Mouse (Mus musculus): ENCODE measurements around the gene Nek3. TPM values are rescaled to one million over a fixed set of nuclear protein-coding genes. Genes with fewer than 3 reads are reported as not detected.
"Not testable (repeated sequence)": the region's sequence is repeated elsewhere in the genome, so short reads cannot be mapped to it uniquely, and the experiment has no call there.

Nek3 gene
- total RNA-seq, 2 experiments from 2014 or later, result 1.8 to 1.9 TPM

DNA sequence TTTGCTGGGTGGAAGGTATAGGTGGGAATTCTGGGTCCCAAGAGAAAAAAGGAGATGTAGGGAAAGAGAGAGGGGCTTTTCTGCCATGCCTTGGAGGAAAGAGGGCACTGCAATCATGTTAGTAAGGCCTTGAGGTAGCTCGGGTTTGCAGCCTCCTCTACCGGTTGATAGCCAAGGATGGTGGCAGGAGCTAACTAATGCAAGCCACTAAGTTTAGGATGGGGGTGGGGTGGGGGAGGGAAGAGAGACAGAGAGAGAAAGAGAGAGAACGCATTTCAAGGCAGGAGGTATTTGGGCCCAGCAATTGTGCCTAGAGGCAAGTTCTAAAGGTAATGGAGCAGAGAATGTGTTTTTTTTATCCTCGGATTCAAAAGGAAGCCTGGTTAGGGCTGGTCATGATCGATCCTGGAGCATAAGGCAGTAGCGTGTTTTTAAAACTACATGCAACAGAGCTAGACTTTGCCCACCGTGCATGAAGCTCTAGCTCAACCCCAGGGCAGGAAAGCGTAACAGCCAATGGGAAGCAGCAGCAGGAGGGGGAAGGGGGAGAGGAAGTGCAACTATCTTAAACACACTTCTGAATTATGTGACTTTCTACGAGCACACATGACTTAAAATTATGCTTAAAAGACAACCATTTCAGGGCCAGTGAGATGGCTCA, 18.4 kb downstream of the Nek3 start:
- no peak for DNase-seq (ENCODE audit: low spot score in 2 of 2)
- intact Hi-C loops (cut with DNase I), result loop anchor here (10.0 kb wide), 1 partner anchor 383 kb away; no protein-coding TSS in a partner anchor

DNA sequence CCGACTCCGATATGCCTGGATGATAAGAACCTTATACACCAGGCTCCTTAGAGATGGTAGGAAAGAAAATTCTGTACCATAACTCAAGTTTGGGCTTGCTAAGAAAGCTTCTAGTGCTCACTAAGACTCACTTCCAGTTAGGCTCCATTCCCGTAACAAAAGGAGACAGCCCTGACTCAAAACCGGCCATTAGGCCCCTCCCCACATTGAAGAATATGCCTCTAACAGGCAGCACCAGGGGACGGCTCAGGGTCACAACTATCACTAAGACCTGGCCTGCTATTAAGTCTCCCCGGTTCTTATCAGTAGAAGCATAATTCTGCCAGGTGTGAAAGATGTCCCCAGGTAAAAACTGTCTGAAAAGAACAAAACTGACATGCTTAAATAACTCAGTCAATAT, 20.4 kb downstream of the Nek3 start:
- DNase-seq (ENCODE audit: low spot score in 2 of 2), result no peak
- intact Hi-C loops (cut with DNase I), result loop anchor here (10.0 kb wide), 1 partner anchor 381 kb away; no protein-coding TSS in a partner anchor

DNA sequence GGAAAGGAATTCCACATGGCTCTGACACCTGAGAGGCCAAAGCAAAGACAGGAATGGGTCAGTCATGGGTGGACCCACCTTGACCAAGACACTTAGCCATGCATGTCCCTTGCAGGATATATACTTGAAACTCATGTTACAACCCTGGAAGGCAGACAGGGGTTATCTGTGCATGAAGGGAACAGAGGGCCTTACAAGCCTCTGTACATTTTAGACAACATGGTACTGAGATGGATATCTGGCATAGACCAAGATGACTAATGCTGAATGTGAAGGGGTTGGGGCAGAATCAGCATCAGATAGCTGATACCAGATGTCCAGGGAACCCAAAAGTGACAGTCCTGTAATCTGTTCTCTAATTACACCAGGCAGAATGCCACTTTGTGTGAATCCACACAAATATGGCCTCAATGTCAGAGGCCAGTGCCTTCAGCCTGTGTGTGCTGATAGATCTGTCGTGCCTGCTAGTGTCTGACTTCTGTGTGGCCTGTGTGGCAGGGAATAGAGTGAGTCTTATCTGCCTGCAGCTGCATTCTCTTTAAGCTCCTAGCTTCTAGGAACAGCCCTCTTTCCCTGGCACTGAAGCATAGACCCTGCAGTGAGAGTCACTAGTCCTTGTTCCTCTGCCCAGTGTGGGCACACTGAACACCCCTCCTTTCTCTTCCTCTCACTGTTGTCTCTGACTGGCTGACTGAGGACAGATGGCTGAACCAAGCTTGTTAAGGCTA, 22.3 kb downstream of the Nek3 start:
- peak in 1 of 2 experiments; percentile 5 for DNase-seq (ENCODE audit: low spot score in 2 of 2)
- intact Hi-C loops (cut with DNase I), result loop anchor here (10.0 kb wide), 1 partner anchor 379 kb away; no protein-coding TSS in a partner anchor

DNA sequence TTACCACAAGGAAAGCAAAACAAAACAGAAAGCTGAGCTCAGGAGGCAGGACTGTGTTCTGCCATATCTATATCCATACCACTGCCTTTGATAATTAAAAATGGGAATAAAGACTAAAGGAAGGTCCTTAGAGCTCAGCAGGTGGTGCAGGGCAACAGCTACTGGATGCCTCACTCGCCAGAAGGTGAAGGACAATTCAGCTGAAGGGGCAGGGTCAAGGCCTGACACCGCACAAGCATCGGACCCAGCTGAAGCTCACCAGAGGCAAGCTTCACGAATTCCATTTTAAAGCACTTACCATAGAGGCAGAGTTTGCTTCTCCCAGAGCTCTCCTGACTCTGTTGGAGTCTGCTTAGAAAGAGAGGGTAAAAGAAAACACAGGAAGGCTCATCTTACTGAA, 23.6 kb downstream of the Nek3 start:
- DNase-seq (ENCODE audit: low spot score in 2 of 2), result no peak
- intact Hi-C loops (cut with DNase I), result loop anchor here (10.0 kb wide), 1 partner anchor 378 kb away; no protein-coding TSS in a partner anchor

DNA sequence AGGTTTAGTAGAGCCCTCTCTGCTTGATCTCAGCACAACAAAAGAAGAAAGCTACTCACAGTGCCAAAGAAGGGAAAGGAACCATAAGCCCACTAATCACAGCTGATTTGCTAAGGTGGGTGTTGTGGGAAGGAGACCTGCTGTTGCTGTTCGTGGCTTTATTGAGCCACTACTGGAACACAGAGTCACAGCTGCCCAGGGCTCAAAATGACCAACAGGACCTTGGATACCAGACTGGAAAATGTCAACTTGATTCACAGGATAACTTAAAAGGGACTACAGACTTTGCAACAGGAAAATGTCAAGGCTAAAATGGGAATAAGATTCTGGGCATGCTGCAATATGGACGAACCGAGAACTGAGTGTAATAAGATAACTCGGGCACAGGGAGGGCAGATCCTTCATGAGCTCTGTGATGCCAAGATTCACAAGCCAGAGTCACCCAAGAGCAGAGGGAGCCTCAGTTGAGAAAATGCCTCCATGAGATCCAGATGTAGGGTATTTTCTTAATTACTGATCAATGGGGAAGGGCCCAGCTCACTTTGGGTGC, 24.3 kb downstream of the Nek3 start:
- intact Hi-C loops (cut with DNase I), result loop anchor here (10.0 kb wide), 1 partner anchor 377 kb away; no protein-coding TSS in a partner anchor
- DNase-seq (ENCODE audit: low spot score in 2 of 2), result no peak

DNA sequence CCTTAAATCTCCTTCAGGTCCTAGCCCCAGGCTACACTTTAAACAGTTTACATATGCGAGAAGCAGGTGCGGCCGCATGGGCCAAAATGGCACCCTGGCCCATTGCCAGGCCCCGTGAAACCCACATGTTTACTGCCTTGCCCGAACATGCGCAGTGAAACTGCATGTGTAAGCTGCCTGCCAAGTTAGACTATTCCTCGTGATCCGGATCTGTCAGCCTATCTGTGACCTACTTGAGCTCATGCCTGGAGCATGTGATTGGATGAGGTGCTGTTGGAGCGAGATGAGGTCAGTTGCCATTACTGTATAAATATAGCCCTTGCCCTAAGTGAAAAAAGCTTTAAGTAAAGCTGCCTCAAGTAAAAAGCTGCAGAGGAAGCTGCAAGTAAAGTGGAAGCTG, 29.8 kb downstream of the Nek3 start:
- DNase-seq (ENCODE audit: low spot score in 2 of 2), result peak in 1 of 2 experiments; percentile 35
- intact Hi-C loops (cut with DNase I), result not testable (repeated sequence)

DNA sequence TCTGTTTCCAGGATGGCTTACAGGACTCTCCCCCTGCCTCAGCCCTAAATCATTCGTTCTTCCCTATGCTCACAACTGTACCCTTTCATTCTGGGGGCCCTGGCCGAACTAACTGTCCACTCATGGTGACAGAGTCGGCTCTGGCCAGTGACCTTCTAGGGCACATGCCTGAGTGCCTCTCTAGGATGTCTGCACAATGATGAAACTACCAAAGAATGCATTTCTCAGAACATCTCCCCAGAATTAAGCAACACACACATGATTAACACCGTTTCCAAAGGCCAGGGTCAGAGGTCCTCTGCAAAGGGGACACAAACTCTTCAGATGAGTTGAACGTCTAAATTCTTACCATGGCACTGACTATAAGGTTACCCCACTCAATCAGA, 31.5 kb downstream of the Nek3 start:
- intact Hi-C loops (cut with DNase I), result no loop called here
- DNase-seq (ENCODE audit: low spot score in 2 of 2), result no peak

DNA sequence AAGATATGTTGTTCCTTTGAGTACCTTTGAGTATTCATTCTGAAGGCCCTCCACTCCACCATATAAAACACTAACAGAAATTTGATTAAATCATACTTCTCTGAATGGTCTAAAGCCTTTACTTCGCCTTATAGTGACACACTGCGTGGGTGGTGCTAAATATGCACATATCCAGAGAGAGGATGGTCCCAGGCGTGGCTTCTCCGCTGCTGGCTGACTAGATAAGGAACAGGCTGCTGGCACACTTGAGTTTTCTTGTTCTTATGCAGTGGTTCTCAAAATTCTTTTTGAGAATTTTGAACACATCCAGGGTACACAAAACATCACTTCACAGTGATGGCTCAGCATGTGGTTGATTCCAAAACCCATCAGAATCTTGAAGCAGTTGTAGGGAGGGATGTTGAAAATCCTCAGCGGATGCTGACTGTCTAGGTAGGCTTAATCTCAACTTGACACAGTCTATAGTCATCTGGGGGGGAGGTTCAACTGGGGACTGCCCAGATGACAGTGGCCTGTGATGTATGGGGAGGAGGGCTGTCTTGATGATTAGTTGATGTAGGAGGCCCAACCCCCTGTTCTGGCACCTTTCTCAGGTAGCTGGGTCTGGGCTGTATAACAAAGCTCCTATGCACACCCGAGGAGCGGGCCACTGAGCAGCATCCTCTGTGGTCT, 32.0 kb downstream of the Nek3 start:
- DNase-seq (ENCODE audit: low spot score in 2 of 2), result peak in 1 of 2 experiments; percentile 20
- intact Hi-C loops (cut with DNase I), result no loop called here

DNA sequence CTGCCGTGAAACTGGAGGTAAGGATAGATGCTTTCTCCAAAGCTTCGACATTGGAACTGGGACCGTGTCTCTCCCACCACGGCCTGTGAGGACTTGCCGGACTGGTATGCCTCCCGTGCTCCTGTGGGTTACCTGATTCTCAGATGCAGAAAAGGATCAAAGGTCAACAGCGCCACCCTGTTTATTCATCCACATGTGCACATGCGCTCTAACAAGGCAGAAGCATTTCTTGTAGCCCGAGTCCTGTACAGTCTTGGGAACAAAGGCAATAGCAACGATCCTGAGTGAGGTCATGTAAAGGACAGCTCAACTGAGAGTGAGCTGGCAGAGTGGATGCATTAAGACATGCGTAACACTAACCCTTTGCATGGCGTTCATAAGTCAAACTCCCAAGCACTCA, 34.2 kb downstream of the Nek3 start:
- intact Hi-C loops (cut with DNase I), result no loop called here
- no peak for DNase-seq (ENCODE audit: low spot score in 2 of 2)

DNA sequence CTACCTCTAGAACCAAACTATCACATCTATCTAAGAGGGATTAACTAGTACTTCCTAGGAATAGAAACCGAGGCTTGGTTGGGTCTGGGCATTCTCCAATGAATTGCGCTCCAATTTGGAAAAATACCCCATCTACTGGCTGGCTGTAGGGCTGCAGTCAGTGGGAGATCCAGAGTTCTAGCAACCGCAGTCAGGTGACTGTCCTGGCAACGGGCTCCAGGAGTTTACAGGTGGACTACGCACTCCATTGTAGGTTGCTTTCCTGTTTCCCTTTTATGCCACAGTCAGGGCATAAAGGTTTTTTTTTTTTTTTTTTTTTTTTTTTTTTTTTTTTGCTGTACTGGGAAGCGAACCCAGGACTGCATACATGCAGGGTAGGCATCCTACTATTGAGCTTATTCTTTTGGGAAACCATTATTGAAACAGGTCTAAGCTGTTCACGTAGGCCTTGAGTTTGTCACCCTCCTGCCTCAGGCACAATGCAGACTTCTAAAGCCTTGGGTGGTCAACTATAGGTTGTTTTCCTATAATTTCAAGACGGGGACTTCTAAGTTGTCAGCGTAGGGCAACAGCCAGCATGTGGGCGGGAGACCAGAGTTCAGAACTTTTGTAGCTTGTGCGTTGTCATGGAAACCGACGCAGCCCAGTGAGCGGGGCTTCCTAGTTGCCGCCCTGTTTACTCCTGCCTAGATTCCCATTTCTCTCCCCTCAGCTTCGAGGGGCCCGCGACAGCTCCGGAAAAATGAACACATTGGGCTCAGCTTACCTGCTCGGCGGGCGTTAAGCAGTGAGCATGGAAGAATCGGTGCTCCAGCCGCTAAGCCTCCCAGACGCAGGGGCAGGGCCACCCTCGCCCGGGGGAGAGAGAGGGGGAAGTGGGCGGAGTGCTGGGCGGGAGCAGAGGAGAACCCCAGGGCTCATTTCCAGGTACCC, 41.7 kb downstream of the Nek3 start, which contains the start of gene Nek5:
TSS of gene Nek5 (minus strand) at position 834 of the 933 bp plus-strand sequence.
- intact Hi-C loops (cut with DNase I), result no loop called here
- DNase-seq (ENCODE audit: low spot score in 2 of 2), result no peak

DNA sequence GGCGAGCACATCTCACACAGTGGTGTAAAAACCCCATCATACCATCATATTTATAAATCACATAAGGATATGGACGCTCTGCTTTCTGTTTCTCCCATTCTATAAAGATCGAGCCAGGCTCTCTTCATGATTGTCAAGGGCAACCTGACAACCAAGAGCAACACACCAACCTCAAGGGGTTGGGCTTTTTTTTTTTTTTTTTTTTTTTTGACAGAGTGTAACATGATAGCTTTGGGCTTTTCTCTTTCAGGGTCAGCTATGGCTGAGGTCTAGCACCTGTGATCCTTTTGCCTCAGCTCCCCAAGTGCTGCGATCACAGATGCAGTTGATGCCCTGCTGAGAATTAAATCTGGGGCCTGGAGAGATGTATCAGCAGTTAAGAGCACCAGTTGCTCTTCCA, 59.2 kb downstream of the Nek3 start:
- DNase-seq (ENCODE audit: low spot score in 2 of 2), result no peak
- intact Hi-C loops (cut with DNase I), result no loop called here

DNA sequence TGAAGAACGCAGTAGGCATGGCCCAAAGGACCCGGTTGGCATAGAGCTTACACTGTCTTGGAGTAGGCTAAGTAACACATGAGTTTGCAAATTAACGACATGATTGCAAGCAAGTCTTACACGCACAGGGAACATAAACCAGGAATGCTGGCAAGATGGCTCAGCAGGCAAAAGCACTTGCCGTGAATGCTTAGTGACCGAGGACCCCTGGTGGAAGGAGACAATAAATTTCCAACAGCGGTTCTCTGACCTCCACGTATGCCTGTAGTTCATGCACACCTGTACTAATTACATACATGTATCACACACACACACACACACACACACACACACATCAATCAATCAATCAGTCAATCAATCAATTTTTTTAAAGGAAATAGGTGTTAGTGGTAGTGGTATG, 74.7 kb downstream of the Nek3 start:
- intact Hi-C loops (cut with DNase I), result no loop called here

DNA sequence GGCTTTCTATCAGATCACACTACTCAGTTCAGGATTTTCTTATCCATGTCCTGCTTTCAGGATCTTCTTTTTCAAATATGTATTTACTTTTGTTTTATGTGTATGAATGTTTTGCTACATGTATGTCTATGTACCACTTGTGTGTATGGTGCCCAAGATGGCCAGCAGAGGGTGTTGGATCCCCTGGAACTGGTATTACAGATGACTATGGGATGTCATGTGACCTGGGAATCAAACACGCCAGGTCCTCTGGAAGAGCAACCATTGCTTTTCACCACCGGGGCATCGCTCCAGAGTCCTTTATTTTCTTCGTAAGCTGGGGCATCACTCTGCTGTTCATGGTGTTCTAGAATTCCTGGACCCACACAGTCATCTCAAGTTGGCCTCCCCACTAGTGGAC, 77.0 kb downstream of the Nek3 start:
- DNase-seq (ENCODE audit: low spot score in 2 of 2), result no peak
- intact Hi-C loops (cut with DNase I), result no loop called here

More for the DNA sequence above, 74.7 kb downstream of the Nek3 start:
- DNase-seq (ENCODE audit: low spot score in 2 of 2), result no peak

DNA sequence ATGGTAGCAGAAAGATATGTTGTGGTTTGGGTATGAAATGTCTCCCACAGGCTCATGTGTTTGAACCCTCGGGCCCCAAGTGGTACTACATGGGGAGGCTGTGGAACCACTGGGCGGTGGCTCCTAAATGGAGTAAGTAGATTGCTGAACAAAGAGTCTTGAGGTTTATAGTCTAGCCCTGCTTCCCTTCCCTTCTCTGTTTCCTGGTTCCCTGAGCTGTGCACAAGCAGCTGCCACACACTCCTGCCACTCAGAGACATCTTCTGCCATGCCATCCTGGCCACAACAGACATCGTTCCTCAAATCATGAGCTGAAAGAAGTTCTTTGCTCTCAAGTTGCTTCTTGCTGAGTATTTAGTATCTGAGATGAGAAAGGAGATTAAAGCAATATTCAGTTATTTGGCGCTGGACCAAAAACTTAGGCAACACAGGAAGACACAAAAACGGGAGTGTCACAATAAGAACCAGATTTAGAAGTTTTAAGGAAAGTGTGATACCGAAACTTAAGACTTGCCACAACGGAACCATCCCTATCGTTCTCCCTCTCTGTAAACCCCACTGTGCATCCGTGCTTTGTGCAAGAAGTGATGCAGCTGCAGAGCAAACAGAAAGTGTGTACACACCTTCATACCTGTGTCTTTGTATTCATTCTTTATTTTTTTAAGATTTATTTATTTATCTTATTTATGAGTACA, 86.8 kb downstream of the Nek3 start:
- DNase-seq (ENCODE audit: low spot score in 2 of 2), result no peak
- intact Hi-C loops (cut with DNase I), result no loop called here

Other genes starting within 250 kb of the Nek3 start
- not detected for gene Defb15, start 233.7 kb downstream of the Nek3 start, total RNA-seq (2021)
- gene Defb35, start 228.1 kb downstream of the Nek3 start, total RNA-seq (2021), result not detected
- gene Defb13, start 219.7 kb downstream of the Nek3 start, total RNA-seq (2021), result not detected
- gene Fam90a1a, start 207.7 kb downstream of the Nek3 start, total RNA-seq (2021), result not detected
- not detected for gene Ccdc70, start 196.7 kb downstream of the Nek3 start, total RNA-seq (2021)
- gene Atp7b, start 106.1 kb downstream of the Nek3 start, total RNA-seq (2021), result 1 to 10 TPM; 1.9 to 2.0 TPM
- 10 to 100 TPM; 32.7 to 34.4 TPM for gene Alg11, start 105.7 kb downstream of the Nek3 start, total RNA-seq (2021)
- under 1 TPM in 1 of 2 experiments, not detected in 1; 0.16 TPM for gene Nek5, start 41.4 kb downstream of the Nek3 start, total RNA-seq (2021)
- under 1 TPM; 0.57 to 0.85 TPM for gene Ckap2, start 19.4 kb upstream of the Nek3 start, total RNA-seq (2021)
- gene Vps36, start 26.4 kb upstream of the Nek3 start, total RNA-seq (2021), result 10 to 100 TPM; 26.0 to 28.1 TPM
- gene Thsd1, start 60.9 kb upstream of the Nek3 start, total RNA-seq (2021), result 1 to 10 TPM; 3.6 to 4.6 TPM
- gene Tpte, start 117.0 kb upstream of the Nek3 start, total RNA-seq (2021), result not detected
- 10 to 100 TPM; 11.0 to 13.5 TPM for gene Slc25a15, start 232.2 kb upstream of the Nek3 start, total RNA-seq (2021)
- 10 to 100 TPM; 21.7 to 23.6 TPM for gene Mrps31, start 244.9 kb upstream of the Nek3 start, total RNA-seq (2021)